Mouse (Mus musculus) adrenal gland, adult 2 months (tissue): ENCODE measurements at regions not wholly inside any gene's neighbourhood (a gene's known extent, or its start where the extent isn't known, plus 50 kb on each side); places are given as distances from the start of the nearest gene placed in this dataset.

ENCODE experiments used
- DNase-seq: peaks from one replicate; pipeline ENCODE4 v3.0.0; 2021

GRCm38 (mm10) chr4:66478601-66479217, 74.3 kb upstream of the Astn2 start:
- no peak for DNase-seq
